Mouse (Mus musculus) myocyte (in vitro differentiated cells): Measurements from ENCODE around the gene Eif4e1b.

ENCODE experiments used
- MYOD1 ChIP-seq, 3 experiments: IDR thresholded peaks; one replicate each; pipeline ENCODE4 v1.6.1; 2011; ENCODE audit warnings: control low read depth in 2 of 3, low read depth in 2 of 3, mild to moderate bottlenecking in 2 of 3, moderate library complexity in 1 of 3; ENCODE audit not compliant: insufficient read length in 2 of 3, control insufficient read depth in 1 of 3
- POLR2A ChIP-seq: IDR thresholded peaks from one replicate; pipeline ENCODE4 v1.6.1; 2011; ENCODE audit warnings: low read depth, mild to moderate bottlenecking, control low read depth, moderate library complexity; ENCODE audit not compliant: insufficient read length

GRCm38 (mm10) chr13:54759496-54759895 is 24.3 kb upstream of the Eif4e1b start:
- TF ChIP-seq MYOD1 (IDR thresholded peaks at IDR 0.05; ENCODE audit: control insufficient read depth in 1 of 3, insufficient read length in 2 of 3, low read depth in 2 of 3): no peak
- no peak for TF ChIP-seq POLR2A
